Mouse (Mus musculus) retina, postnatal 7 days (tissue): Measurements from ENCODE around the gene Inpp4b.
A peak's percentile ranks its signal among the peaks of the same experiment; 100 is the strongest.

Experiments used
- DNase-seq: peaks from one replicate; pipeline ENCODE4 v3.0.0-alpha.2; 2012; ENCODE audit warnings: low read depth, low spot score

The Inpp4b gene

GRCm38 (mm10) chr8:81342236-81342998 is at the start of gene Inpp4b:
Inpp4b (plus strand) TSS chr8:81342556.
- peak; percentile 51 for DNase-seq

DNA sequence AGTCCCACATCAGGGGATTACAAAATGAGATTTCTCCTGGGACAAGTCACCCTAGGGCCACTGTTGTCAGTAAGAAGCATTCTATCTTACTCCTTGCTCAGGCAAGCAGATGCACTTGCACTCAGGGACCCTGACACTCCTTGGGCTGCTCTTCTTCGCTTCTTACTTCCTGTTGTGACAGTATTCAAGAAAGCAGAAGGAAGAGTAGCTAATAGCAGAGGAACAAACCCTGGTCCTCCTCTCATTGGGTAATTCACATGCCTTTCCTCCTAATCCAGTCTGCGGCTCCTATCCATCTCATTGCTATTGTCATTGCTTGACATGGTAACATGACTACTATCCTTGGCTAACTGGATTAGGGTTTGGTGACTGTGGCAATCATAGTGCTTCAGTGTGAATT is 7.1 kb upstream of the Inpp4b start:
- no peak for DNase-seq

DNA sequence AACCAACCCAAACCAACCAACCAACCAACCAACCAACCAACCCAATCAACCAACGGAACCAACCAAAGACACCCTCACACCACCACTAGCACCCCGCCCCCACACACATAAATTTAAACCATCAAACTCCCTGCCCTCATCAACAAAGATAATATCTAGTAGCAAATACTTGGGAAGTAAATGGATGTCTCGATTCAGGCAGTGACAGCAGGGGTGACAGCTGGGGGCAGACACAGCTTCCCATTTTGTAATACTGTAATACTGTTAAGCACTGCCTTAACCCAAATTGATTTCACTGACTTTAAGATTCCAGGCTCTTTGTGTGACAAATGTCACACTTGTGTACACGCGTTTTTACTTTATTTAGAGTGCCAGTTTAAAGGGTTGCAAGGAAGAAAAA is 1.2 kb upstream of the Inpp4b start:
- DNase-seq: no peak

- peak; percentile 68 for DNase-seq
Observed at GRCm38 (mm10) chr8:81341591-81342235, 643 bp upstream of the Inpp4b start.

DNA sequence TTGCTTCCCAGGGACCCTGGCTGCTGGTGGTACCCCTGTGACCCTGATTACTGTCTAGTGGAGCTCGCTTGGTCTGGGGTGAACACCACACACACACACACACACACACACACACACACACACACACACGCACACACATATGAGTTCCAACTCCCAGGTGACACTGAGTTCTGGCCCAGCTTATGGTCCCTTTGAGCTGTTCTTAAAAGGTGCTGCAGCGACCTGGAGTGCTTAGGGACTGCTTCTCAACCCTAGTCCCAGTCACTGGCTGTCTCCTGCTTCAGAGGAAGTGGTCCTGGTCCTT is 595 bp downstream of the Inpp4b start:
- no peak for DNase-seq

GRCm38 (mm10) chr8:81345170-81345697 is 2.9 kb downstream of the Inpp4b start:
- no peak for DNase-seq

DNA sequence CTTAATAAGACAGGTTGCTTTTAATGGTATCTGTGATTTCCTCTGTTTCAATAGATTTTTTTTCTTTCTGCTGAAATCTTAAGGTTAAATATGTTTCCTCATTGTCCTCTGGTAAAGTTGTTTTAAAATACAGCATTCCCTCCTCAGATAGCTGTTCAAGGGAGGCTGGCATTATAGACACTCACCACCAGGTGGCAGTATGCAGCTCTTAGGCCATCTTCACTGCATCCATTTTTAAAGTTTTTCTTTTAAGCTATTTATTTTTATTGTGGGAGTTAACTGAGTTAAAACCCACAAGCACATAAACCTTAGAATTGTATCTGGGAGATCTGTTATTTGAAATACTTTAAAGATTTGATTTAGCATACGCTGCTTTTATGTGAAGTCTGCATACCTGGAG is 7.1 kb downstream of the Inpp4b start:
- DNase-seq: peak; percentile 39

- no peak for DNase-seq
Observed at GRCm38 (mm10) chr8:81353460-81353859, 11.1 kb downstream of the Inpp4b start.

GRCm38 (mm10) chr8:81358108-81358507 is 15.8 kb downstream of the Inpp4b start:
- DNase-seq: no peak

DNA sequence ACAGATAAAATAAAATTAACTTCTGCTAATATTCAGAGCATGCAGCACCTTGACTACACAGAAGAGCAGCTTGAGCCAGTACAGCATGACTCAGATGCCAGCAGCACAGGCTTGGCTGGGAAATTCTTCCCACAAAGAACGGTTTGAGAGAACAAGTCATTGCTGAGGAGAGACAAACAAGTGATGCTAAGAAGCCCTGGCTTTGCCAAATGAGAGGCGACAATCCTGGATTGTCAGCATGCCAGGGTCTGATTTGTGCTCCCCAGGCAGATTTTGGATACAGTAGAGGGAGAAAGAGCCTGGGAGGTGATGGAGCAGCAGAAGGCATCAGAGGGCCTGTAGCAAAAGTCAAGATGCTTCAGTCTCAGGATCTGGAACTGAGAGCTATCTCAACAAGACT is 18.2 kb downstream of the Inpp4b start:
- DNase-seq: no peak

DNA sequence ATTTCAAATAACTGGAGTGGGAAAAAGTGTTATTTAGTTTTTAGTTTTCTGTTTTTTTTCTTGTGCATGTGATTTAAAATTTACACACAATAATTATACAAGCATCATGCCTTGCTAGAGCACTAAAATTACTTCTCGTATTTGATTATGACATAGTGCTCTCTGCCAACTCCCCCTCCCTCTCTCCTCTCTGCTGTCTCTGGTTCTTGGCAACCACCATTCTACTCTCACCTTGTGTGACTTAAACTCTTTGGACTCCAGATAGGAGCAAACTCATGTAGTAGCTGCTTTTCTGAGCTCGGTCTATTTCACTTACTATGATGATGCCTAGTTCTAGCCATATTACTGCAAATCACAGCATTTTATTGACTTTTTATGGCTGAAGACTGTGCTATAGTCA is 18.8 kb downstream of the Inpp4b start:
- DNase-seq: no peak

DNA sequence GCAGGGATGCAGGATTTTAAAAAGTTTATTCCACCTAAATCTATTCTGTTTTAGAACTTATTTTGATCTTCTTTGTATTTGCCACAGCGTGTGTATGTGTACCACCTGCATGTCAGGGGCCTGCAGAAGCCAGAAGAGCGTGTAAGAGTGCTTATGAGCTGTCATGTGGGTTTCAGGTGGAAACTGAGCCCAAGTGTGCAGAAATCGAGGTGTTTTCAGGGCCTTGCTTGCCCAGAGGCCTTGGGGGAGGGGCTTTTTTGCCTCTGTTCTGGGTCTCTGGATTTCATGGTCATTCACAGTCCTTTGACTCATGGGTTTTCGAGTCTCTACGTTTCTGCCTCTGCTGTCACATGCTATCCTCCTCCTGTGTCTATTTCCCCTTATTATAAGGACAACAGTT is 28.3 kb downstream of the Inpp4b start:
- no peak for DNase-seq

DNA sequence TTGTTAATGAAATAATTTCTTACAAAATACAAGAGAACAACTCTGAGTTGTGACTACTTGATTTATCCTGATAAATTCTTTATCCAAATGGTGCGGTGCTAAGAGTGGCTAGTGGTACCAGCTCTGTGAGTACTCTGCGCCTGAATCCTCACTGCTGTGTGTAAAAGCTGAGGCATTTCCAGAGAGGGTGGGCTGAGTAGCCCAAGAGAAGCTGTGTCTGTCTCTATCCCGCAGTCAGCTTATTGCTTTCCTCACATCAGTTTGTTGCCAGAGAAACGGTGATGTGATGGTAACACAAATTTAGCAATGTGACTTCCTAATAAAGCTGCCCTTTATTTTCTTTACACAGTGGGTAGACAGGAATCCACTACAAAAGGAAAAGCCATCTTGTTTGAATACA is 29.5 kb downstream of the Inpp4b start:
- DNase-seq: no peak

DNA sequence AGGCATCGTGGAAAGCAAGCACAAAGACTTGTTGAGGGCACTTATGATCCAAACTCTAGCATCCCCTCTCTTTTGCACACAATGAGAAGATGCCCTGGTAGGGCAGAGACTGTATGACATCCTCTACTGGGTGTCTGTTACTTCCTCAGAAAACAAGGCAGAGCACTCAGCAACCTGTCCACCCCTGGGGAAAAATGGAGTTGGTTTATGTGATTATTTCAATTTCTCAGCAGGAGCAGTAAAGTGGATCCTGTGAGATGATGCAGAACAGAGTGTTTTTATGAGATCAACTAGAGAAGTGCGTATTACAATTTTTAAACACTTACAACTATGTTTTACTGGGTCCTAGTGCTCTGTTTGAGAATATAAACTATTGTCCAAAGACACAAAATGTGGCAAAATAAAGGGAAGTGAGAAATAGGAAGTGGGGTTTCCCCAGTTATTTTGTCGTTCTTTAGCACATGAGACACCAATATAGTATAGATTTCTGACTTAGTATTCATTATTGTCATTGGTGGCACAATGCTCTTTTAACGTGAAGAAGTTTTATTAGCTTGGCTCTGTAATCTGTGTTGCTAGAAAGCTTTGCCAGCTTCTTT is 32.6 kb downstream of the Inpp4b start:
- DNase-seq: no peak

DNA sequence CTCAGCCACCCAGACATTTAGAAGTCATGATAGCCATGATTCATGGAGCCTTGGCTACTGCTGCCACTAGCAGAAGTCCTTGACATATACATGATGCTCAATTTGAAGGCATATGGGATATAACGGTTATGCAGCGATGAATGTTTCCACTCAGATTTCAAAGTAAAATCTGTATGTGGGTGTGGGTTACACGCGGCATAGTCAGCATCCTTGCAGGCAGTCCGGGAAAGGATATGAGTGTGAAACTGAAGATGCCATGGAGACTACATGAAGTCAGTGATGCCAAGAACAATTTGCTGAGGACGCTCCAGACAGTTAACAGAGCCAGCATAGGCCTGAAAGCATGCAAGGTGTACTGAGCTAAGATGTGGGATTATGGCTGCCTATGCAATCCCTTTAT is 46.6 kb downstream of the Inpp4b start:
- DNase-seq: no peak

DNA sequence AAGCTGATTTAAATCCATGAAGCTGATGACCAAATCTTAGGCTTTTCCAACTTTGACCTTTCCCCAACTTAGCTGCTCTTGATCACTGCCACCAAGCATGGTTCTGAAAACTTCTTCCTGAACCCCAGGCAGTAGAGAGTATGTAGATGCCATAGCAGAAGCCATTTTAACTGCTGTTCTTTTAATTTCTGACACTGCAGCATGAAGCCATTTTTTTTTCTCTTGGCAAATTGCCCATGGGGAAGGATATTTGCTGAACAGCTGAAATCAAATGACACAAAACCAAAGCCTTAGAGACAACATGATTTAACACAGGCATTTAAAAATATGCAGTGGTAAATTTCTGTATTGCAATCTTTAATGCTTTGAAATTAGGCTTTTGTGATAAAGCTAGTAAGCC is 56.7 kb downstream of the Inpp4b start:
- DNase-seq: no peak

DNA sequence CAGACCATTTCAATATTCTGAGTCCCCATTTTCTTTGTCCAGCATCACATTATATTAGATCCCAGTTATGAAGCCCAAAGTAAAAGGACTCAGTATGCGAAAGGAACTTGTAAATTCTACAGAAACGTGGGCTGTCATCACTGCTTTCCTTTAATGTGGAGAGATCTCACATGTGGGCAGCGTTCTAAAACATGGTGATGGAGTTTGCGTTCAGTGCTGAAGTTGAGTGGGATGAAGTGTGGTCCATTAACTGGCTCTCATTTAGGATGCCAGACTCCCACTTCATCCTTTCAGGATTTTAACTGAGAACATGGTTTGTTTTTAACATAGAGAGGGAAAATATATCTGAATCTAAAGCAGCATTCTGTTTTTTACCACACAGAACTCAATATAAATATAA is 57.1 kb downstream of the Inpp4b start:
- no peak for DNase-seq

DNA sequence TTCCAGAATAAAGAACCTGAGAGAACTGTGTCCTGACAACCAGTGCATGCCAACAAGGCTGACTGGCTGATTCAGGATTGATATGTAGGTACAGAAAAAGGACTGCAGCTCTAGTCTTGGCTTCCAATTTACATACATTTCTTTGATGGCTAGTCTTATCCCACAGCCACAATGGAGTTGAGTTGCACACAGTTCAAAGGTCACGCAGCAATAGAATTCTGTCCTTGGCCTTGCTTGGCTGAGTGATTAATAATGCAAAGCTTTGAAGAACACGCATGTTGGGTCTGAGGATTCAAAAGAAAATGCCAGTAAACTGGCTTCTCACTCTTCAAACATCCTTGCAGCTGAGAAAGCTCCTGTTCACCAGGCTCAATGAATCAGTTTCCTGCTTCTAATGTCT is 70.4 kb downstream of the Inpp4b start:
- DNase-seq: no peak

- no peak for DNase-seq
Observed at GRCm38 (mm10) chr8:81443957-81444356, 101.6 kb downstream of the Inpp4b start.

DNA sequence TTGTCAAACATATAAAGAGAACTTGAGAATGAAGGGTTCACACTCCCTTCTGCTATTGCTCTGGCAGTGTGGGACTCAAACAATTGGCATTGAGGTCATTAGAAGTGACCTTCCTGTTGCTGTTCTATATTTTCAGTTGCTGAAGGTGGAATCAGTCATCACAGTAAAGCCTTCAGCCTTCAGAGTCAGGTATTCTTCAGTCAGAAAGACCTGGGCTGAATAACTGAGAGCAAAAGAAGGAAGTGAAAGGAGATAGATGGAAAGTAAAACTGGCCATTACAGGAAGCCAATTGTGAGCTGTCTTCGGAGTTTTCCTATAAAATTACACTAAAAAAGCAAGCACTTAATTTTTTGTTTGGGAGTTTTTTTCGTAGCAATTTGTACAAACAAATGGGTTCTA is 107.4 kb downstream of the Inpp4b start:
- no peak for DNase-seq

GRCm38 (mm10) chr8:81452082-81452481 is 109.7 kb downstream of the Inpp4b start:
- DNase-seq: peak; percentile 4

- no peak for DNase-seq
Observed at GRCm38 (mm10) chr8:81454830-81455229, 112.5 kb downstream of the Inpp4b start.

DNA sequence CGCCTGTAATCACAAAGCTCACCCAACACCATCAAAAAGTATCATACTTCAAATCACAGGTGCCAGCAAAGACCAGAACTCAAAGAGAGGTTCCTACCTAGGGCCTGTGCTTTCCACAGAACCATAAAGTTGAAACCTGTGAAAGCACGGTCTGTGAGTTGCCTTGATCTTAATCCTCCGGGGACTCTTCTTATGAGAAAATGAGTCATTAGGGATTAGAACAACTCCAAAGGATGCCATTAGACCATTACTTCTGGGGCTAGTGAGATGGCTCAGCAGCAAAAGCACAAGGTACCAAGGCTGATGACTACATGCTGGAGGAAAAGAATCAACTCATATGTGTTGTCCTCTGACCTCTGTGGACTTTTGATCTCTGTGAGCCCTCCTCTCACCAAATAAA is 121.4 kb downstream of the Inpp4b start:
- no peak for DNase-seq
